Mouse (Mus musculus) adrenal gland (tissue): ENCODE measurements around the gene 1110025L11Rik.
"Not testable (repeated sequence)": the region's sequence is repeated elsewhere in the genome, so short reads cannot be mapped to it uniquely, and the experiment has no call there.

Experiments
- intact Hi-C: fragments of 180-260 bp; cut with DNase I; formaldehyde crosslinking; loops from one replicate; pipeline ENCODE4 v1.15.1; 2025
- long read RNA-seq, 2 experiments: library from polyadenylated mRNA; unstranded; transcript quantifications; one replicate each; pipeline ENCODE4 v2.0.0; 2020; ENCODE audit warnings: borderline replicate concordance in 1 of 2; ENCODE audit not compliant: insufficient replicate concordance in 1 of 2

1110025L11Rik gene
- long read RNA-seq, experiment 1, result 0 reads
- long read RNA-seq, experiment 2, result 0 reads

- intact Hi-C loops, result not testable (repeated sequence)
These were observed at the start of gene 1110025L11Rik for GRCm38 (mm10) chr16:89063902-89064301. TSS of gene 1110025L11Rik (minus strand) at chr16:89064002.

DNA sequence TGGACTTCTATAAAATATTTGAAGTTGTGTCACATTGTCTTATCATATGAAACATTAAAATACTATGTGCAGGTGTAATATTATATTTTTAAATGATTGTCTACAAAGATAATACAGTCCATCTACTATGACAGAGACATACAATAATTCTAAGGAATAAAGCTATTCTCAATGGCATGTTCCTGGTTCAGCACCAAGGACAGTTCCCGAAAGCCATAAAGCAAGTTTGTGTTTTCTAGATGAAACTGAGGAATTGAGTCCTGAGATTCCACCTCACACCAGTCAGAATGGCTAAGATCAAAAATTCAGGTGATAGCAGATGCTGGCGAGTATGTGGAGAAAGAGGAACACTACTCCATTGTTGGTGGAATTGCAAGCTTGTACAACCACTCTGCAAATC is 7.2 kb upstream of the 1110025L11Rik start:
- intact Hi-C loops, result not testable (repeated sequence)

DNA sequence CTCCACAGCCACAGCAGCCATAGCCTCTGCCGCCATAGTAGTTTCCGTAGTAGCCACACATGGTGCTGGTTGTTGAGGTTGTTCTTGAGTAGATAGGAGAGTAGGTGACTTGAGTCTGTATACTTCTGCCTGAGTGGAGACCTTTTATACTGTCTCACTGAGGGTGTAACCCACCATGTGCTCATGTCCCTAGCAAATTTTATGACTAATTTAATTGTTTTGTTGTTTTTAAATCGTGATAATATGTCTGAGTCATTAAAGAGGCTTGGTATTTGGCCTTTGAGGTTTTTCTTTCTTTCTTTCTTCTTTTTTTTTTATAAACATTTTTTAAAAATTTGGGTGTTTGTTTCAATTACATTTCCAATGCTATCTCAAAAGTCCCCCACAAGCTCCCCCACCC is 16.0 kb downstream of the 1110025L11Rik start, which contains the start of gene Krtap6-5:
Gene Krtap6-5, minus strand, starts transcription at position 101 of the 400 bp plus-strand sequence.
- intact Hi-C loops, result no loop called here

DNA sequence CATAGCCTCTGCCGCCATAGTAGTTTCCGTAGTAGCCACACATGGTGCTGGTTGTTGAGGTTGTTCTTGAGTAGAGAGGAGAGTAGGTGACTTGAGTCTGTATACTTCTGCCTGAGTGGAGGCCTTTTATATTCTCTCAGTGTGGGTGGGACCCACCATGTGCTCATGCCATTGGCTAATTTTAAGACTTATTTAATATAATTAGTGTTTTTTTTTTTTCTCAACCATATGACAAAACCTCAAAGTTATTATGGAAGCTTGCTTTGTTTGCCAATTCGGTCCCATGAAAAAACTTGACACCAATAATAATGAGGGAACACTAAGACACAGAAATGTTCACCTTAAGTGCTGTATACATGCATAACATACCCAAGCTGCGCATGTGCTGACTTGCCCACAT is 22.4 kb downstream of the 1110025L11Rik start, which contains the start of gene Gm10228:
Gene Gm10228, minus strand, starts transcription at position 101 of the 400 bp plus-strand sequence.
- intact Hi-C loops, result not testable (repeated sequence)

DNA sequence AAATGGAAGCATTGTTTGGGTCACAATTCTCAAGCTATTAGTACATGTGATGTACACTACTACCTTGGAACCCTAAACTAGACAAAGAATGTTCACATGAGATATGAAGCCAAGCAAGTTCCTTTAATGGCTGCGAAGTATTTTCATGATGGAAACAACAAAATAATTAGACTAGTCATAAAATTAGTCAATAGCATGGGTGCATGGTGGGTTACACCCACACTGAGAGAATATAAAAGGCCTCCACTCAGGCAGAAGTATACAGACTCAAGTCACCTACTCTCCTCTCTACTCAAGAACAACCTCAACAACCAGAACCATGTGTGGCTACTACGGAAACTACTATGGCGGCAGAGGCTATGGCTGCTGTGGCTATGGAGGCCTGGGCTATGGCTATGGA is 32.4 kb downstream of the 1110025L11Rik start, which contains the start of gene Krtap6-1:
Gene Krtap6-1, plus strand, starts transcription at position 301 of the 400 bp plus-strand sequence.
- intact Hi-C loops, result not testable (repeated sequence)

DNA sequence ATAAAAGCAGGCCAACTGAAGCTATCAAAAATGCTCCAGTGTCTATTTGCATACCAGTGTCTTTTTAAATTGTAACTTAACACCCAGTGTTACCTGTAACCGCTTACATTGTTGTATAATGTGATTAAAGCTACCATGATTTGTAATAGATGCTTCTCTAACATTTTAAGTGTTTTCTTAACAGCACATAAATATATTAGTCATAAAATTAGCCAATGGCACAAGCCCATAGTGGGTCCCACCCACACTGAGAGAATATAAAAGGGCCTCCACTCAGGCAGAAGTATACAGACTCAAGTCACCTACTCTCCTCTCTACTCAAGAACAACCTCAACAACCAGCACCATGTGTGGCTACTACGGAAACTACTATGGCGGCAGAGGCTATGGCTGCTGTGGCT is 48.8 kb downstream of the 1110025L11Rik start, which contains the start of gene Gm10229:
Gene Gm10229, plus strand, starts transcription at position 301 of the 400 bp plus-strand sequence.
- intact Hi-C loops, result not testable (repeated sequence)

GRCm38 (mm10) chr16:89013973-89014372 is 49.8 kb downstream of the 1110025L11Rik start:
- intact Hi-C loops, result no loop called here
